Mouse (Mus musculus): ENCODE results near the gene 1700086D15Rik. TPM values are rescaled to one million over a fixed set of nuclear protein-coding genes. Genes with fewer than 3 reads are reported as not detected.

1700086D15Rik gene
- total RNA-seq, 2 experiments from 2014 or later, result 2.1 to 3.7 TPM

Other genes starting within 250 kb of the 1700086D15Rik start
- 10 to 100 TPM; 24.9 to 29.5 TPM for gene Elac2, start 180.9 kb downstream of the 1700086D15Rik start, total RNA-seq (2021)
- gene Arhgap44, start 3.1 kb upstream of the 1700086D15Rik start, total RNA-seq (2021), result 100 to 1,000 TPM; 145 to 152 TPM
- under 1 TPM; 0.47 to 0.75 TPM for gene Myocd, start 110.1 kb upstream of the 1700086D15Rik start, total RNA-seq (2021)

All from left cerebral cortex, postnatal 36 days (tissue).